Mouse (Mus musculus): Measurements from ENCODE around the gene Ube2dnl1. TPM values are rescaled to one million over a fixed set of nuclear protein-coding genes. Genes with fewer than 3 reads are reported as not detected.

Gene Ube2dnl1
- not detected in 2 replicates for polyA plus RNA-seq (2011; ENCODE audit: insufficient read length, low read depth, missing spikeins)

GRCm38 (mm10) chrX:114904712-114905111, at the start of gene Ube2dnl1:
Gene Ube2dnl1 (plus strand): TSS chrX:114905012.
- H3K4me3 ChIP-seq (ENCODE audit: insufficient read depth, low read length), result no peak within 1 kb of the TSS
- H3K27ac ChIP-seq (ENCODE audit: insufficient read depth, low read length), result no peak within 1 kb of the TSS
- no peak for TF ChIP-seq POLR2A (IDR thresholded peaks at IDR 0.05; ENCODE audit: low read depth, low read length)
- no peak for TF ChIP-seq CTCF (IDR thresholded peaks at IDR 0.05; ENCODE audit: borderline replicate concordance, insufficient read depth, low read length)
- no peaks in the 10 kb centered on the region for H3K4me1 ChIP-seq (ENCODE audit: control insufficient read depth, insufficient read depth, low read length)

- H3K4me1 ChIP-seq (ENCODE audit: control insufficient read depth, insufficient read depth, low read length), result no peaks in the 10 kb centered on the region
- no peak for TF ChIP-seq CTCF (IDR thresholded peaks at IDR 0.05; ENCODE audit: borderline replicate concordance, insufficient read depth, low read length)
- no peak for TF ChIP-seq POLR2A (IDR thresholded peaks at IDR 0.05; ENCODE audit: low read depth, low read length)
- no peak overlapping the region for H3K27ac ChIP-seq (ENCODE audit: insufficient read depth, low read length)
- H3K4me3 ChIP-seq (ENCODE audit: insufficient read depth, low read length), result no peak overlapping the region
Measured at GRCm38 (mm10) chrX:114895489-114895888, 9.3 kb upstream of the Ube2dnl1 start.

DNA sequence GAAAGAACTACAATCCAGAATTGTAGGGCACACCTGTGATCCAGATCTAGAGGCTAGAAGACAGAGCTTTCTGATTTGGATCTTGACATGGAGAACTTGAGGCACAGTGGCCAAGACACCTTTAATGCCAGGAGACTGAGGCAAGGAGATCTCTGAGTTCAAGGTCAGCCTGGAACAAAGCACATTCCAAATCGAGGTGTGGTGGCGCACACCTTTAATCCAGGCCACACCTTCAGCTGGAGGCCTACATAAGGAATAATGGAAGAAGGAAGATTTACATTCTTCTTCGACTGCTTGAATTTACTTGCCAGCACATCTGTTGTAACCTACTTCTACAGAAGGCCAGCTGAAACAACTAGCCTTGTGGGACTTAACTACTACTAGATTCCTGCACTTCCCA, 7.3 kb upstream of the Ube2dnl1 start:
- no peak for TF ChIP-seq CTCF (IDR thresholded peaks at IDR 0.05; ENCODE audit: borderline replicate concordance, insufficient read depth, low read length)
- TF ChIP-seq POLR2A (IDR thresholded peaks at IDR 0.05; ENCODE audit: low read depth, low read length), result no peak
- no peak overlapping the region for H3K4me3 ChIP-seq (ENCODE audit: insufficient read depth, low read length)
- no peaks in the 10 kb centered on the region for H3K4me1 ChIP-seq (ENCODE audit: control insufficient read depth, insufficient read depth, low read length)
- no peak overlapping the region for H3K27ac ChIP-seq (ENCODE audit: insufficient read depth, low read length)

DNA sequence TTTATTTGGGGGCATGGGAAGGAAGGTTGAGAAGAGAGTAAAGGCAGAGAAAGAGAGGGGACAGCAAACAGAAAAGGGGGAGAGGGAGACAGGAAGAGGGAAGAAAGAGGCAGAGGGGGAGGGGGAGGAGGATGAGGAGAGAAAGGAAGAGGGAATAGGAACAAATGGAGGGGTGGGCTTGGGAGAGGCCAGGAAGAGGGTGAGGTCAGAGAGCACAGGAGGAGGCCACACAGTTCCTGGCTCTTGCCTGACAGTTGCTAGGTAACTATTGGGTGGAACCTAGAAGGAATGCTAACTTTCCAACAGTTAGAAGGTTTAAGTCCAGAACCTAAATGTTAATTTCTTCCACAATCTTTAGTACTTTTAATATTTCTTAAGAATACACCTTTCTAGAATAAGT, 1.4 kb upstream of the Ube2dnl1 start:
- no peaks in the 10 kb centered on the region for H3K4me1 ChIP-seq (ENCODE audit: control insufficient read depth, insufficient read depth, low read length)
- H3K27ac ChIP-seq (ENCODE audit: insufficient read depth, low read length), result no peak overlapping the region
- no peak overlapping the region for H3K4me3 ChIP-seq (ENCODE audit: insufficient read depth, low read length)
- TF ChIP-seq CTCF (IDR thresholded peaks at IDR 0.05; ENCODE audit: borderline replicate concordance, insufficient read depth, low read length) (no peak), POLR2A (IDR thresholded peaks at IDR 0.05; ENCODE audit: low read depth, low read length) (no peak)

DNA sequence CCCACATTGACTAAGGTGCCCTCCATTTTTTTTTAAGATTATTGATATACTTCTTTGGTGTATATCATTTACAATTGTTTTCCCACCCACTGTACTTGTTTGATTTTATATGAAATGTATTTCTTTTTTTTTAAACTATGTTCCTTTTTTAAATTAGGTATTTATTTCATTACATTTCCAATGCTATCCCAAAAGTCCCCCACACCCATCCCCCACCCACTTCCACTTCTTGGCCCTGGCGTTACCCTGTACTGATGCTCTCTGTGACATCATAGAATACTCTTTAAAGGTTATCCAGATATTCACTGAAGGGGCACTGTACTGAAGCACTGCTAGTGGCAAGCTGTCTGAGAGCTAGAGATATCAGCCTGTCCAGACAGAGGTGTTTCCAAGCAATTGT, 2.5 kb downstream of the Ube2dnl1 start, which contains the start of gene Ube2dnl2:
TSS of gene Ube2dnl2 (plus strand) at position 301 of the 400 bp plus-strand sequence.
- H3K4me1 ChIP-seq (ENCODE audit: control insufficient read depth, insufficient read depth, low read length), result no peaks in the 10 kb centered on the region
- no peak within 1 kb of the TSS for H3K27ac ChIP-seq (ENCODE audit: insufficient read depth, low read length)
- TF ChIP-seq POLR2A (IDR thresholded peaks at IDR 0.05; ENCODE audit: low read depth, low read length) (no peak), CTCF (IDR thresholded peaks at IDR 0.05; ENCODE audit: borderline replicate concordance, insufficient read depth, low read length) (no peak)
- no peak within 1 kb of the TSS for H3K4me3 ChIP-seq (ENCODE audit: insufficient read depth, low read length)

DNA sequence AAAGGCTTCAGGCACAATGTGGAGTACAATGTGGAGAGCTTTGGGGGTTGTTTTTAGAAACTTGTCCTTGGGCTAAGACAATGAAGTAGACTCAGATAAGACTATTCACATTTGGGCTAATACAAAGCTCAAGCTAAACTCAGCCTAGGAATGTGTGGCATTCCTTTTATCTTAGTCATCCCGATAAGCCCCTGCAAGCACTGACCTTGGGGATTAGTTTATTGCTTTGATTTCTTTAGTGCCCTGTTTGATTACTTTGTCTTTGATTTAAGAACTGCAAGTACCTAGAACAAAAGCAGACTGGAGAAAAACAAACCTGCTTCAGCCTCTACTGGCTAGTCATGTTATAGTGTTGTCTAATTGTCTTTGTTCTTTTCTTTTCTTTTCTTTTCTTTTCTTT, 50.3 kb downstream of the Ube2dnl1 start:
- no peak overlapping the region for H3K27ac ChIP-seq (ENCODE audit: insufficient read depth, low read length)
- H3K4me3 ChIP-seq (ENCODE audit: insufficient read depth, low read length), result no peak overlapping the region
- H3K4me1 ChIP-seq (ENCODE audit: control insufficient read depth, insufficient read depth, low read length), result no peaks in the 10 kb centered on the region
- no peak for TF ChIP-seq POLR2A (IDR thresholded peaks at IDR 0.05; ENCODE audit: low read depth, low read length)
- no peak for TF ChIP-seq CTCF (IDR thresholded peaks at IDR 0.05; ENCODE audit: borderline replicate concordance, insufficient read depth, low read length)

Other genes starting within 250 kb of the Ube2dnl1 start
- not detected in 2 replicates for gene Ube2dnl2, start 2.6 kb downstream of the Ube2dnl1 start, polyA plus RNA-seq (2011; ENCODE audit: insufficient read length, low read depth, missing spikeins)